Mouse (Mus musculus) T-cell, adult 2 months (primary cell): ENCODE data around the gene Rbbp4.
"Not testable (repeated sequence)": the region's sequence is repeated elsewhere in the genome, so short reads cannot be mapped to it uniquely, and the experiment has no call there.

Experiments
- DNase-seq: peaks from one replicate; pipeline ENCODE4 v3.0.0; 2022; ENCODE audit warnings: low spot score

Rbbp4 gene

DNA sequence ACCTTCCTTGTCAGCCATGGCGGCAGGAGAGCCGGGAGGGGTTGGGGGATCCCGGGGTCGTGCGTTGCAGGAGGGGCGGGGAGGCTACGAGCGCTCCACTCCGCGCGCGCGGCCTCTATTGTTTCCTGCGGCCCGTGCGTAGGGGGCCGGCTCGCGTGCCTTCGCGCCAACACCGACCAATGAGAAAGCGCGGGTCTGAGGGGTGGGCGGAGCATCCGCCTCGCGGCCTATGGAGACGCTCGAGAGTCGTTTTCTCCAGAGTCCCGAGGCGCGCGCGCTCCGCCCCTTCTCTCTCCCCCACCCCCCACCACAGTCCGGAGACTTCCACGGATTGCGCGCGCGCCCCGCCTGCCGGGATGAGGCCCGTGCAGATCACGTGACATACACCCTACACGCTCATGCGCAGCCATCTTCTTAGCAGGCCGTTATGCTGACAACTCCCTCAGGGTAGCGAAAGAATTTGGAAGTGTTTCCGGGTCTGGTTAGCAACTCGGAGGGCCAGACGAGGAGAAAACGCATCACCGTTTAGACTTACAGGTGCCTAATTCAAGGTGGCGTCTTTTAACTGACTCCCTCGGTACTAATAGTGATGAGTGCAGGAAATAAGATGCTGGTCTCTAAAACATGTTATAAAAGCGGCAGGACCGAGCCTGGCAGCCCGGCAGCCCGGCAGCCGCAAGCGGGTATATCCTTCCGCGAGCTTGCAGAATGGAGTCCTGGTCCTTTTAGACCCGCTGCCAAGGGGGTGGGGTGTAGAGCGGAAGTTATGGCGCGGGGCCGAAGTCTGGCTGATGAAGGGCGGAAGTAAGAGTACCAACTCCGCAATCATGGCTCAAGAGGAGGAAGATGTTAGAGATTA is at the start of gene Rbbp4, which contains the start of gene Zbtb8os:
Gene Rbbp4, minus strand, starts transcription at position 155 of the 859 bp plus-strand sequence.
Gene Zbtb8os, plus strand, starts transcription at position 480 of the 859 bp plus-strand sequence.
- peak; percentile 97 for DNase-seq

DNA sequence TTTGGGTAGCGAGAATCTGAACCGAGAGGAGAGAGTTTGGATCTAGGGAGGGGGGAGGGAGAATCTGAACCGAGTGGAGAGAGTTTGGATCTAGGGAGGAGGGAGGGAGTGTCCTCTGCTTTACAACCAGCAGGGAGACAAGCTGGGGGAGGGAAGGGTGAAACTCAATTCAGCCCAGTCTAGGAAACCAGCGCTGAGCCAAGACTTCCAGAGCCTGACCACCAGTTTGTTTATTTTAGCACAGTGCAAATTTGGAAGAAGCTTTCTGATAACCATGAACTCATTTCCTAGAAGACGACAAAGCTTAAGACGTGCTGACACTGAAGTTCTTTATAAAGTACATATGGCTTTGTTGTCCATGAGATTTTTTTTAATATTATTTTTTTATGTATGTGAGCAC is 49.3 kb upstream of the Rbbp4 start:
- no peak for DNase-seq

GRCm38 (mm10) chr4:129383586-129383985 is 48.4 kb upstream of the Rbbp4 start:
- no peak for DNase-seq

GRCm38 (mm10) chr4:129382488-129382887 is 47.3 kb upstream of the Rbbp4 start:
- no peak for DNase-seq

DNA sequence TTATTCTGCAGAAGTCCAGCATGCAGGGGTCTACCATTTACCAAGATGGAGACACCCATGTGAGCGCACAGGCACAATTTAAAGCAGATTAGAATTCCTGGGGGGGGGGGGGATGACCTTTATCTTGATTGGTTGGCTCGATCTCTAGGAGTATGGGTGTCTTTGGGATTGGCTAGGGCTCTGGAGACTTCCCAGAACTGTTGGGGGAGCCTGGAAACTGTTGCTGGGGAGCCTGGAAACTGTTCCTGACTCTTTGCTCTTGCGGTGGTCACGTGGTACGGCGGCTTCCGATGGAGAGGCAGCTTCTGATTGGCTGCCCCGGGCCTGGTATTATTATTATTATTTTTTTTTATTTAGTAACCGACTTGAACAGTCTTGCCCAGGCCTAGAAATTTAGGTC is 46.9 kb upstream of the Rbbp4 start:
- no peak for DNase-seq

DNA sequence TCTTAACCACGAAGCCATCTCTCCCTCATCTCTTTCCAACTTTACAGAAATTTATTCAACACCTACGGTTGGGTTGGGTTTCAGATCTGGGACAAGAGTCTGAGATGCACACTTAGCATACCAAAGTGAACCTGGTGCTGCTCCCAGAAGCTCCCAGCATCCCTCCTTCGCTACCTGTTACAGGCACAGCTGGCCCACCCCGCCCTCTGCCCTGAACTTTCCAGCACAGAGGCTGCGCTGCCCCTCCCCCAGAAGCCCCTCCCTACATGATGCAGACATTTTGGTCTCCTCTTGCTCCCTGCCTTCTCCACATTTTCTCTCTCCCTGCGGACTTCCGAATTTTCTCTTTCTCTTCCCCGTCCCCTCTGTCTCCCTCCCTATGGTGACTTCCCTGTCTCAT is 46.0 kb upstream of the Rbbp4 start:
- no peak for DNase-seq

DNA sequence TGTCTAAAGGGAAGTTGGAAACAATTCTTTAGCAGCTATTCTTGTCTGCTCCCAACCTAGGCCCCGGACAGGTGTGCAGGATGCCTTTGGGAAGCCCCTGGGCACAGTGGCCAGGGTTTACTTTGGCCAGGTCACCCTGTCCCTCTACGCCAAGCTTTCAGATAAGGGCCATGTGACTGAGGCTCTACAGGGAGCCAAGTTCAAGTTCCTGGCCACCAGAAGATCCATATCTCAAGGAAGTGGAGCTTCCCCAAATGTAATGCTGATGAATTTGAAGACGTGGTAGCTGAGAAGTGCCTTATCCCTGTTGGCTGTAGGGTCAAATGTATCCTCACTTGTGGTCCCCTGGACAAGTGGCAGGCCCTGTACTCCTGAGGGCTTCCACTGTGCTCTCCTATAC is 44.6 kb upstream of the Rbbp4 start:
- no peak for DNase-seq

GRCm38 (mm10) chr4:129377601-129378390 is 42.6 kb upstream of the Rbbp4 start, which contains the start of gene Zbtb8a:
Gene Zbtb8a (minus strand): TSS chr4:129378116.
- DNase-seq, result peak; percentile 41

DNA sequence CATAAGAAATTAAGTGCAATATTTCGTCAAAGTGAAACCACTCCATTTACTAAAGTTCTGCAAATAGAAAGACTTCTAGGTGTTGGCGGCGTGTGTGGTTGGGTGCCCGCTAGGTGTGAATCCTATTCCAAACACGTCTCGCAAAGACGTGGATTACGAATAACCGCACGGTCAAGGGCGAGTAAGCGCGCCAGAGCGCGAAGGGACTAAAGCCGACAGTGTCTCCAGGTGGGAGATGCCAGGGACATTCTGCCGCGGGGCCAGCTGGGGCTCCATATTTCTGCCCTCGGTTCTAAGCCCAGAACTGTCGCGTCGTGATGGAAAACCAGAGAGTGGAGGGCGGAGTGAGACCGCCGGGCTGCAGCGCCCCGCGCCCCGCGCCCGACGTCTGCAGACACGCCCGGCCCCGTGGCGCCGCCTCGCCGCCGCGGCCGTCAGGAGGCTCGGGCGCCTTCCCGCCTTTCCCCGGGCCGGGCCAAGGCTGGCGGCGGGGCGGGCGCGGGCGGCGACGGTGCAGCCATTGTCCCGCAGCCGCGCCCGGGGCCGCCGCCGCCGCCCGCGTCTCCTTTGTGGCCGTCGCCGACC is 41.9 kb upstream of the Rbbp4 start:
- peak; percentile 44 for DNase-seq

- no peak for DNase-seq
Observed at GRCm38 (mm10) chr4:129375821-129376220, 40.7 kb upstream of the Rbbp4 start.

- no peak for DNase-seq
Observed at GRCm38 (mm10) chr4:129375000-129375399, 39.8 kb upstream of the Rbbp4 start.

- no peak for DNase-seq
Observed at GRCm38 (mm10) chr4:129374219-129374755, 39.1 kb upstream of the Rbbp4 start.

DNA sequence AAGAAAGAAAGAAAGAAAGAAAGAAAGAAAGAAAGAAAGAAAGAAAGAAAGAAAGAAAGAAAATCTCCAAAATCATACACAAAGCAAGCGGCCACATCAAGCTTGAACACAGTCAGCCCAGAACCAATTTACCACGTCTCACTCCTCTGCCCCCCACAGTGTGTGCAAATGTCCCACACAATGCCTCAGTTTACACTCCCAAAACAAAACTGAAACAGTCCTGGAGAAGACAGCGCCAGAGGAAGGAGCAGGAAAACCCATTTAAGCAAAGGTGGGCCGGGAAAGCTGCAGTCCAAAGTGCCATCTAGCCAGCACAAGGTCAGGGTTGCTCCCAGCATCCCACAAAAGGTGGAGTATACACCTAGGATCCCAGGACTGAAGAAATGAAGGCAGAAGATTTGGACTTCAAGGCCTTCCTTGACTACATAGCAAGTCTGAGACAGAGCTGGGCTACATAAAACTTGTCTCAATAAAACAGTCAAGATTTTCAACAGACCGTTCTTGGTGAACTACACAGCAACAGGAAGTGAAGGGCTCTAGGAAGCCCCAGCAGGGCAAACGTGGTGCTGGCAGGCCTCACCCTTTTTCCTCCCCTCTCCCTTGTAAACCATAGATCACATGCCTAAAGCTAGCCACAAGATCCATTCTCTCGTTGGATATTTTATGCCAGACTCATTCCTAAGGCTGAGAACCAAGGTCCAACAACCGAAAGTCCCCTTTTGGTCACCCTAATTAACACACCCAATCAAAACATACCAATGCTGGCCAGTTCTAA is 38.2 kb upstream of the Rbbp4 start:
- peak; percentile 27 for DNase-seq

GRCm38 (mm10) chr4:129371391-129371790 is 36.2 kb upstream of the Rbbp4 start:
- DNase-seq, result no peak

DNA sequence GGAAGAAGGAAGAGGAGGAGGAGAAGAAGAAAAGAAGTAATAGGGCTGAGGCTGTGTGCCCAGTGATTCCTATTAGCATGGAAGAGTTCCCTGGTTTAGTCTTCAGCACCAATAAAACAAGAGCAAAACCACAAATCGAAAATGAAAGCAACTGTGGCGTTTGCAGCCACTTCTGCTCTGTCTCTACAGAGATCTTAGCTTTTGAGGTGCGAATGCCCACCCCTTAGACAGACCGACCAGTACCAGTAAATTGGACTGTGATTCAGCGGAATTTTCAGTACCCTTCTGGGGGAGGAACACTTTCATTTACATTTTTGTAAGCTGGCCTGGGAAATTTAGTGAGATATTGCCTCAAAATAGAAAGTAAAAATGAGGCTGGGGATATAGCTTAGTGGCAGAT is 30.1 kb upstream of the Rbbp4 start:
- DNase-seq, result peak; percentile 53

GRCm38 (mm10) chr4:129364379-129364778 is 29.2 kb upstream of the Rbbp4 start:
- DNase-seq, result peak; percentile 18

GRCm38 (mm10) chr4:129363463-129363862 is 28.3 kb upstream of the Rbbp4 start:
- no peak for DNase-seq

GRCm38 (mm10) chr4:129362771-129363170 is 27.6 kb upstream of the Rbbp4 start:
- DNase-seq, result no peak

DNA sequence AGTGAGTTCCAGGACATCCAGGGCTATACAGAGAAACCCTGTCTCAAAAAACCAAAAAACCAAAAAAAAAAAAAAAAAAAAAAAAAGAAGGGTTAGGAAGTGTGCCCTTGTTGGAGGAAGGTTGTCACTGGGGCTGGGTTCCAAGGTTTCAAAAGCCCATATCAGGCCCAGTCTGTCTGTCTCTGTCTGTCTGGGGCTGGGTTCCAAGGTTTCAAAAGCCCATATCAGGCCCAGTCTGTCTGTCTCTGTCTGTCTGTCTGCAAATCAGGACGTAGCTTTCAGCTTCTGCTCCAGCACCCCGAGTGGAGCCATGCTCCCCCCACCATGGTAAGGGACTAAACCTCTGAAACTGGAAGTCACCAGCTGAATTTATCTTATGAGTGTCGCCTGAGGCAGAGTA is 27.1 kb upstream of the Rbbp4 start:
- not testable (repeated sequence) for DNase-seq

DNA sequence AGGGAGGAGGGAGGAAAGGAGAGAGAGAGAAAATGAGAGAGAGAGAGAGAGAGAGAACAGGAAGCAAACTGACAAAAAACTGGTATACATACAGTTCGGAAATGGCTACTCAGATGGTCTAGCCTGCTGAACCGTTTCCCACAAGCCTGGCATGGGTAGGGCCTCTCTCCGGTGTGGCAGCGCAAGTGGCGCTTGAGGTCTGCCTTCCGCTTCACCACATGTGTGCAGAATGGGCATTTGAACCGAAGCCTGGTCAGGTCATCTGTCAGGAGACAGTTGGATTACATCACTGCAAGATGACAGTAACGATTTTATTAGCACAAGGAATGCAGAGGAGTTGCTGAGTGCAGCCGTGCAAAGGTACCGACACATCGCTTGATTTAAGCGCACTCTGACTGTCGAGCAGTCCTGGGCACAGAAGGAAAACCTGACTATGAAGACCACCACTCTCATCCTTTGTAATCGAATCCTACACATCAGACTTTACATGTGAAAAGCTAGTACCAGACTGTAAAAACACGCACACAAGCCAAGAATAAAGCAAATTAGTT is 22.5 kb upstream of the Rbbp4 start:
- DNase-seq, result no peak

- peak; percentile 19 for DNase-seq
Observed at GRCm38 (mm10) chr4:129354236-129354635, 19.1 kb upstream of the Rbbp4 start.
